Mouse (Mus musculus): ENCODE results near the gene Gcnt7.

Gcnt7 gene

GRCm38 (mm10) chr2:172405011-172405410, 53.4 kb downstream of the Gcnt7 start:
- DNase-seq (ENCODE audit: low spot score in 2 of 2), result no peak

GRCm38 (mm10) chr2:172404239-172404638, 54.2 kb downstream of the Gcnt7 start:
- DNase-seq (ENCODE audit: low spot score in 2 of 2), result no peak

- no peak for DNase-seq (ENCODE audit: low spot score in 2 of 2)
Measured at GRCm38 (mm10) chr2:172401116-172401825, 57.1 kb downstream of the Gcnt7 start.
